Mouse (Mus musculus) midbrain, embryonic 15.5 days (tissue): ENCODE measurements at regions not wholly inside any gene's neighbourhood (a gene's known extent, or its start where the extent isn't known, plus 50 kb on each side); places are given as distances from the start of the nearest gene placed in this dataset.

ENCODE experiments used
- ATAC-seq: fragments of 200-750 bp; cut with Nextera tagmentation; replicated peaks from 2 replicates; pipeline ENCODE4 v1.8.0; 2017; ENCODE audit warnings: moderate TSS enrichment
- H3K27ac ChIP-seq: fragments of 300-500 bp; sonication (generic); 2 replicates; pipeline ENCODE4 v1.5.1; 2015; ENCODE audit warnings: mild to moderate bottlenecking, inconsistent platforms
- H3K27me3 ChIP-seq: fragments of 300-500 bp; sonication (generic); replicated peaks from 2 replicates; pipeline ENCODE4 v1.6.1; 2015; ENCODE audit warnings: inconsistent platforms
- H3K36me3 ChIP-seq: fragments of 300-500 bp; sonication (generic); replicated peaks from 2 replicates; pipeline ENCODE4 v1.6.1; 2015; ENCODE audit warnings: inconsistent platforms
- H3K4me1 ChIP-seq: fragments of 300-500 bp; sonication (generic); 2 replicates; pipeline ENCODE4 v1.6.1; 2015; ENCODE audit warnings: inconsistent platforms
- H3K4me2 ChIP-seq: fragments of 300-500 bp; sonication (generic); 2 replicates; pipeline ENCODE4 v1.6.1; 2015; ENCODE audit warnings: inconsistent platforms, mild to moderate bottlenecking, moderate library complexity
- H3K4me3 ChIP-seq: fragments of 300-500 bp; sonication (generic); 2 replicates; pipeline ENCODE4 v1.5.1; 2015; ENCODE audit warnings: mild to moderate bottlenecking, inconsistent platforms
- H3K9ac ChIP-seq: fragments of 300-500 bp; sonication (generic); 2 replicates; pipeline ENCODE4 v1.6.1; 2015; ENCODE audit warnings: mild to moderate bottlenecking, inconsistent platforms
- H3K9me3 ChIP-seq: fragments of 300-500 bp; sonication (generic); 2 replicates; pipeline ENCODE4 v1.6.1; 2016; ENCODE audit warnings: inconsistent platforms
- WGBS: fragments of 180-500 bp; shearing (Covaris S2); methylation state at CpG from one replicate; pipeline ENCODE4 v1.1.7; 2015; ENCODE audit warnings: mixed read lengths; 5-methylcytosine and 5-hydroxymethylcytosine counted together

DNA sequence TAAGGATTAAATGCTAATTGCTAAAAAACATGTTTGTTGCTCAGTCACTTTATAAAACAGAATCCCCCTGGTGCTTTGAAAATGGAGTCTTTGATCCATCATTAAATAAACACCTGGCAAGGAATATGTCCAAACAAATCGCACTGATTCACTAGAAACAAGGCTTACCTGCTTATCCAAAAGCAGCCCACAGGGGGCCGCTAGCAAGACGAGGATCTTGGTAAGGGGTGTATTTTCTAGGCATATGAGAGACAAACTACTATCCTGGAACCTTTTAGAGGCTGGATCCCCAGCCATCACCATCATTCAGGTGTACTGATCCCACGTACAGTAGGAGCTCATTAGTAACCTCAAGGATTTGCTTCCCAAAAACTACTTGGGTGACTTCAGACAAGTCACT, 201.2 kb downstream of the Gpam start:
- H3K9me3 ChIP-seq: no peaks in the 10 kb centered on the region
- H3K4me2 ChIP-seq: no peak overlapping the region
- H3K36me3 ChIP-seq: no peaks in the 10 kb centered on the region
- H3K9ac ChIP-seq: no peak overlapping the region
- no peak overlapping the region for H3K4me3 ChIP-seq
- no peak overlapping the region for H3K27ac ChIP-seq
- no peaks in the 10 kb centered on the region for H3K4me1 ChIP-seq
- ATAC-seq: no peak
- no peaks in the 10 kb centered on the region for H3K27me3 ChIP-seq
- WGBS: 71% methylated on average over 4 of the region's 4 CpGs

DNA sequence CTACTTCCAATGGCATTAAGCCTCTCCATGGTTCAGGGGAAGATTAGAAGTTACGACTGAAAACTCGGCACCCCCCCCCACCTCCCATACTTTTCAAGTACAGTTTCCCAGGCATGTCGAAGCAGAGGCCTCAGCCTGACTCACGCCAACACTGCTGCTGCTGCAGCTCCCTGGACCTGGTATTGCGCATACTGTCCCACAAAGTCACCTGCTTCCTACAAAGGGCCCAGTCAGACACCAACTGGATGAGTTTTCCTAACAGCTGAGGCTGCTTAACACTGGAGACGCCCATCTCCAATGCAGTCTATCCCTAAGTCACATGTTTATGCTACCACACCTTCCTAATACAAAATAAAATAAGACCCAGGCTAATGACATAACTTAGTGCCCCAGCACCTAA, 207.4 kb downstream of the Gpam start:
- no peak overlapping the region for H3K4me2 ChIP-seq
- no peaks in the 10 kb centered on the region for H3K4me1 ChIP-seq
- no peak overlapping the region for H3K9ac ChIP-seq
- H3K9me3 ChIP-seq: no peaks in the 10 kb centered on the region
- H3K36me3 ChIP-seq: no peaks in the 10 kb centered on the region
- ATAC-seq: no peak
- H3K27me3 ChIP-seq: no peaks in the 10 kb centered on the region
- H3K4me3 ChIP-seq: no peak overlapping the region
- WGBS: 79% methylated on average over 6 of the region's 6 CpGs
- no peak overlapping the region for H3K27ac ChIP-seq

DNA sequence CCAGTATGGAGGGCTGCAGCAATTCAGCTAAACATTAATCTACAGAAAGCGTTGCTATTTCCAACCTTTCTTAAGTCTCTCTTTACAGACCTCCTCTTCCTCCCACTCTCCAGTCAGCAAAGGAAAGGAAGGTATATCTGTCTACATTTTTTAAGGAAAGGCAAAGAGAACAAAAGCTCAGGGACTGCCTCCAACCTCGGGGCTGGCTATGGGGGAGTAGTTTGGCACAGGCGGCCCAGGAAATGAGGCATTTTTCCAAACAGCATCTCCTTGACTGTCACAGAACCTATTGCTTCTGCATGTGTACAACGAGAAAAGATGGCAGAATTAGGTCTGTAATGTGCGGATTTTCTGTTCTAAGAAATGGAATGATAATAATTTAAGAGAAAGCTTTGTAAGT, 233.4 kb downstream of the Gpam start:
- no peaks in the 10 kb centered on the region for H3K9me3 ChIP-seq
- no peaks in the 10 kb centered on the region for H3K4me1 ChIP-seq
- H3K36me3 ChIP-seq: no peaks in the 10 kb centered on the region
- WGBS: 80% methylated on average over 5 of the region's 5 CpGs
- ATAC-seq: no peak
- H3K4me3 ChIP-seq: no peak overlapping the region
- no peaks in the 10 kb centered on the region for H3K27me3 ChIP-seq
- no peak overlapping the region for H3K4me2 ChIP-seq
- H3K27ac ChIP-seq: no peak overlapping the region
- no peak overlapping the region for H3K9ac ChIP-seq

DNA sequence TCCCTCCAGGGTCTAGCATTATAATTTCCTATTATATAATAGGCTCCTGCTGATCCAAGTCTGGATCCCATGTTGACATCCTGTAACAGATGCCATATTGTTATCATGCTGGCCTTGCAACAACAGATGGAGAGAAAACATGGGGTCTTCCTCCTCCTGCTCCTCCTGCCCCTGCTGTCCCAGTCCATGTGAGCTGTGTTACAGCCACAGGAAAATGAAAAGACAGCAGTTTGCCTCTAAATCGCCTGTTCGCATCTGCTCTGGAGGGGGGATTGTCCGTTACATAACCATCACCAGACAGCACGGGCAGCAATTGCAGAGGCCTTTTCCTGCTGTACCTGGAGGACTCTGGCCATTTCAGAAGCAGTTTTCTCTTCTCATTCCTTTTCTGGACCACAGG, 260.0 kb downstream of the Gpam start:
- ATAC-seq: no peak
- H3K36me3 ChIP-seq: no peaks in the 10 kb centered on the region
- H3K4me3 ChIP-seq: no peak overlapping the region
- 78% methylated on average over 4 of the region's 4 CpGs for WGBS
- H3K27me3 ChIP-seq: no peaks in the 10 kb centered on the region
- no peak overlapping the region for H3K27ac ChIP-seq
- H3K9me3 ChIP-seq: no peaks in the 10 kb centered on the region
- no peak overlapping the region for H3K9ac ChIP-seq
- no peak overlapping the region for H3K4me2 ChIP-seq
- H3K4me1 ChIP-seq: no peaks in the 10 kb centered on the region

DNA sequence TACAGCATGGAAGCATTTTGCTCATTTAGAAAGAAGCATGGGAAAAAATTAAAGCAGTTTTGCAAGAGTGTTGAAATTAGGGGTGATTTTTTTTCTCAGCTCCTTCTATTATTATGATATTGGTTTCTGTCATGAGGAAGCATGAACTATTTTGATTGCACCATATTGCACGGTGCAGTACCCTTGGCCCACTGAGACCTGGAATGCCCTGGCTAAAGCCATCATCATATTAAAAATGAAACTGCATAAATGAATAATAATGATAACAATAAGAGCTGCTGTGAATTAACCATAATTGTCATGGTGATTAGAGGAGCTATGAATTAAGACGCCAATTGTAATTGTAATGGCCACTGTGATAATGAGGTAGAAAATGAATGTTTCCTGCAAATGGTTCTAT, 271.8 kb downstream of the Gpam start:
- no peak for ATAC-seq
- no peak overlapping the region for H3K4me2 ChIP-seq
- H3K36me3 ChIP-seq: no peaks in the 10 kb centered on the region
- no peak overlapping the region for H3K27ac ChIP-seq
- H3K9ac ChIP-seq: no peak overlapping the region
- 51% methylated on average over 2 of the region's 2 CpGs for WGBS
- no peaks in the 10 kb centered on the region for H3K9me3 ChIP-seq
- no peak overlapping the region for H3K4me3 ChIP-seq
- H3K27me3 ChIP-seq: no peaks in the 10 kb centered on the region
- no peaks in the 10 kb centered on the region for H3K4me1 ChIP-seq

DNA sequence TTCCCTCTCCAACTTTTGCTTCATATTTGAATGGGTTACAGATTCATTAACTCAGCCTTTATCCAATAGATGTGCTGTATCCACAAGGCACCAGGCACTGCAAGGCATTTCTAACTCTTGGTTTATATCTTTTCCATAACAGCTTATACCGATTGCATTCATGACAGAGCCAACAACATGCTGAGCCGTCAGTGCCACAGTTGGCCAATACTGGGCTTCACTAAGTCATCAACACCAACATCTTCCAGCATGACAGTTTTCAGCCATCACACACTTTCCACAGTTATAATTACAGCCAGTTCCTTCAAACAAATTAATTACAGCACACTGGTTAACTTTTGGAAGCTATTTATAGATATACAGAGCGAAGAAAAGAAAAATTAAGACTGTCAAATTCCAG, 288.8 kb downstream of the Gpam start:
- Histone ChIP-seq H3K4me2 (no peak overlapping the region), H3K9ac (no peak overlapping the region), H3K4me1 (no peaks in the 10 kb centered on the region), H3K36me3 (no peaks in the 10 kb centered on the region), H3K27me3 (no peaks in the 10 kb centered on the region), H3K4me3 (no peak overlapping the region), H3K9me3 (no peaks in the 10 kb centered on the region), H3K27ac (no peak overlapping the region)
- 88% methylated on average over 3 of the region's 3 CpGs for WGBS
- ATAC-seq: no peak

DNA sequence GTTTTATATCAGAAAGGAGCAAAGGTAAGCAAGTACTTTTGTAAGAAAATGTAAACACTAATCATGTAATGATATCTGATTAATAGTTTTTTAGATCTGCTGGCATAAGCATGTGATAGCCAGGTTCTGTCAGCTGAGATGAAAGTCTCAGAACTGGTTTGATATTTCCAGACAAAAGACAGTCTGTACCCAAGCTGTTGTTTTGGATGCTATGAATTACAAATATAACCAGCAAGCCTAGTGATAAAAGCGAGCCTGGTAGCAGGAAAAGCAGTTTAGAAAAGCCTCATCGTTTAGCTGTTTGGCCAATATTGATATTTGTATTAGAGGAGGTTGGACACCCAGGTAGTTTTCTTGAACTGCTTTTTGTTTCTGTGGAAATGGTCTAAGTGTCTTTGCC, 290.6 kb downstream of the Gpam start:
- no peak overlapping the region for H3K27ac ChIP-seq
- no peak overlapping the region for H3K4me3 ChIP-seq
- no peak for ATAC-seq
- H3K4me1 ChIP-seq: no peaks in the 10 kb centered on the region
- no peaks in the 10 kb centered on the region for H3K9me3 ChIP-seq
- H3K27me3 ChIP-seq: no peaks in the 10 kb centered on the region
- H3K9ac ChIP-seq: no peak overlapping the region
- 91% methylated on average over 2 of the region's 2 CpGs for WGBS
- no peaks in the 10 kb centered on the region for H3K36me3 ChIP-seq
- no peak overlapping the region for H3K4me2 ChIP-seq

DNA sequence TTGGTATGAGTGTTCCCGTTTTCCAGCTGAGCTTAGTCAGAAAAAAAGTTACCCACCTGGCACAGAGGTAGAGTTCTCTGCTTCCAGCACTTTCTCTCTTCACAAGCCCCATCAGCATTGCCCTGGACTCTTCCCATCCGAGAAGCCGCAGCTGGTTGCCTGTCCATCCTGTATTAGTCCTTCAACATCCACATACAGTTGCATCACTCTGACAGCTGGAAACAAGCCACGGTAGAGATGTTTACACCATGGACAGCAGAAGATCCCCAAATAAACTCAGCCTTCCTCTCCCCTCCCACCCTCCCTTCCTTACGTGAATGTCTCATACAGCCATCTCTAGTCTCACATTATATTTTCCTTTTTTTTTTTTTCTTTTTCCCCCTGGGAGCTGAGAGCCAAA, 304.9 kb downstream of the Gpam start:
- Histone ChIP-seq H3K27me3 (no peaks in the 10 kb centered on the region), H3K4me1 (no peaks in the 10 kb centered on the region), H3K4me3 (no peak overlapping the region), H3K36me3 (no peaks in the 10 kb centered on the region), H3K4me2 (no peak overlapping the region), H3K27ac (no peak overlapping the region), H3K9ac (no peak overlapping the region), H3K9me3 (no peaks in the 10 kb centered on the region)
- ATAC-seq: no peak
- 65% methylated on average over 5 of the region's 5 CpGs for WGBS

DNA sequence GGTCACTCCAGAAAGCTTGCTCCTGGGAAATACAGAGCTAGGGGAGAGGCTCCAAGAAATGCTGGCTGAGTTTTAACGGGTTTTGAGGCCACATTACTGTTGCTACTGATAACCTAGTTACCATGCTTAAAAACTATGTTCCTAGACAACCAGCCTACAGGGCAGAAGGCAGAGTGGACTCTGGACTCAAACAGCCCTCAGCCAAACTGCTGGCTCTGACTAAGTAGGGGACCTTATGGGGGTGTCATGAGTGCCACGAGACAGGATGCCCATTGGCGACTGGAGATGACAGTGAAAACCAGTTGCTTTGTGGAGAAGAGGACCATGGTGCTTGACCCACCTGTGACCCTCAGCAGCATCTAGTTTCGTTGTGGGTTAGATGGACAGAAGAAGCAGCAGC, 306.5 kb downstream of the Gpam start:
- no peak overlapping the region for H3K9ac ChIP-seq
- no peaks in the 10 kb centered on the region for H3K4me1 ChIP-seq
- WGBS: 85% methylated on average over 4 of the region's 4 CpGs
- H3K27ac ChIP-seq: no peak overlapping the region
- H3K27me3 ChIP-seq: no peaks in the 10 kb centered on the region
- no peak overlapping the region for H3K4me2 ChIP-seq
- H3K36me3 ChIP-seq: no peaks in the 10 kb centered on the region
- H3K4me3 ChIP-seq: no peak overlapping the region
- H3K9me3 ChIP-seq: no peaks in the 10 kb centered on the region
- no peak for ATAC-seq

DNA sequence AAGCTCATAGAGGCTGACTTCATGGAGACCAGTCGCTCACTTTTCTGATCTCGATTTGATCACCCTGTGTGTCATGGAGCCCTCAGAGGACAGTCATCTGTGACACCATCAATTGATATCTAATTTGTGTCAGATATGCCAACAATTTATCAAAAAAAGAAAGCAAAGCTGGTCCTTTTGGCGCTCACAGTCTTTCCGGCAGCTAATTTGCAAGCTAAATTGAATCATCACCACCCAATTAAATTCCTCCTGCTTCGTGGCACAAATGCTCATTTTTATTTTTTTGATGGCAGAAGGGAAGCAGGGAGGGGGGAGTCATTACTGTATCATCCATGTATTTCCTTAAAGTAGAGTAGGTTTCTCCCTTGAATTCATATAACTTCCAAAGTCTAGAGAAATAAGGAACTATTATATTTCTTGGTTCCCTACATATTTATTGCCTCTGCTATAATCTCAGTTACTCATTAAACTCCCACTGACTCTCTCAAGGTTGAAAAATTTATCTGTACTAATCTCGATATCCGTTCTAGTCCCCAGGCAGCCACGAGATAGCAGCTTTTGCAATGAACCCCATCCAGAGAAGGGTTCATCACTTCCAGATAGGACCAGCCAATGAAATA, 325.8 kb downstream of the Gpam start:
- no peaks in the 10 kb centered on the region for H3K9me3 ChIP-seq
- no peaks in the 10 kb centered on the region for H3K27me3 ChIP-seq
- 73% methylated on average over 8 of the region's 8 CpGs for WGBS
- no peak overlapping the region for H3K9ac ChIP-seq
- H3K4me2 ChIP-seq: no peak overlapping the region
- H3K4me3 ChIP-seq: no peak overlapping the region
- H3K27ac ChIP-seq: no peak overlapping the region
- no peak for ATAC-seq
- H3K4me1 ChIP-seq: no peaks in the 10 kb centered on the region
- no peaks in the 10 kb centered on the region for H3K36me3 ChIP-seq

DNA sequence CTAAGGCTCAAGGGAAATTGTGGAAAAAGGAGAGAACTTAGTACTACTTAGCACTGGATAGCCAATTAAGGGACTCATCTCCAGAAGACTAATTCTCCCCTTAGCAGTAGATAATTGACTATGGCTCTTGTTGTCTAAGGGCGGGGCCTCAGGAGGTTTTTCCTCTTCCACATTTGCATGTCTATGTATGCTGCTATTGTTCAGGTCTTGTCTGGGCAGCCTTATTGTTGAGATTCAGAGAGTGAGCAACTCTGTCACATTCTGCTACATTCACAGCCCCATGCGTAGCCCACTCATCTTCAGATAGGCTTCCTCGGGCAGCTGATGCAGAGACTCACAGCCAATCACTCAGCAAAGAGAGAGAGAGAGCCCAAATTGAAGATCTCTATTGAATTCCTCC, 339.9 kb downstream of the Gpam start:
- no peaks in the 10 kb centered on the region for H3K36me3 ChIP-seq
- no peak overlapping the region for H3K9ac ChIP-seq
- no peaks in the 10 kb centered on the region for H3K27me3 ChIP-seq
- ATAC-seq: no peak
- H3K9me3 ChIP-seq: no peaks in the 10 kb centered on the region
- no peaks in the 10 kb centered on the region for H3K4me1 ChIP-seq
- no peak overlapping the region for H3K27ac ChIP-seq
- H3K4me3 ChIP-seq: no peak overlapping the region
- WGBS: 61% methylated on average over 3 of the region's 3 CpGs
- no peak overlapping the region for H3K4me2 ChIP-seq

DNA sequence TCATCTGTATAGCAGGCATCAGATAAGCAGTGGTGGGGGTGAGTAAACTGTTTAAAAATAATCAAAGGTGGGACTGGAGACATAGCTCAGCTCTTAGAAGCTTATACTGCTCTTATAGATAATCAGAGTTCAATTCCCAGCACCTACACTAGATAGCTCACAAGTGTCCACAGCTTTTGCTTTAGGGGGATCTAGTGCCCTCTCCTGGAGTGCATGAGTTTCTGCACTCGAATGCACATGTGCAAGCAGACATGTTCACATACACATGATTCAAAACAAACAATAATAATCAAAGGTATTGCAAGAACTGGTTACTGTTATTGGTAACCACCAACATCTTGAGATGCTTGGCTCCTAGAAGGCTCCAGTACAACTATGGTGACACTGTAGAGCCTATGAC, 343.3 kb downstream of the Gpam start:
- 77% methylated on average over 1 of the region's 1 CpGs for WGBS
- Histone ChIP-seq H3K36me3 (no peaks in the 10 kb centered on the region), H3K4me2 (no peak overlapping the region), H3K9ac (no peak overlapping the region), H3K27ac (no peak overlapping the region), H3K9me3 (no peaks in the 10 kb centered on the region), H3K4me3 (no peak overlapping the region), H3K4me1 (no peaks in the 10 kb centered on the region), H3K27me3 (no peaks in the 10 kb centered on the region)
- no peak for ATAC-seq

DNA sequence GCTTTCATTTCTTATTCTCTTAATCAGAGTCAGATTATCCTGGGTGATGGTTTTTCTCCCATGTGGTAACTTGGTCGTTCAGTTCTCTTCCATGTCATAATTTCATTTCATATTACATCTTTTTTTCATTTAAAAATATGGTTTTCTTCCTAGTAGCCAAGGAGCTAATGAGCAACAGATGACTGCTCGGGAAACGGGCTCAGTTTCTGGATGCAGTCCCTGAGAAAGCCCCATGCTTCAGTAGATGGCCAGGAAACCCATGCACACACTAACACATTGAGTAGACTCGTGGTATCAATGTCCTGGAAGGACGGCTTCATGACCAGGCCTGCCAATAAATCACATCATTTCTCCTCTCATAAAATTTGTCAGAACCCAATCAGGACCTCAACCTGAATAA, 369.3 kb downstream of the Gpam start:
- peaks cover 9% of the 10 kb centered on the region; the same call in 1 of the 2 replicates for H3K4me1 ChIP-seq
- no peak overlapping the region for H3K27ac ChIP-seq
- H3K9me3 ChIP-seq: no peaks in the 10 kb centered on the region
- 86% methylated on average over 5 of the region's 5 CpGs for WGBS
- H3K36me3 ChIP-seq: no peaks in the 10 kb centered on the region
- H3K27me3 ChIP-seq: no peaks in the 10 kb centered on the region
- no peak for ATAC-seq
- no peak overlapping the region for H3K4me3 ChIP-seq
- no peak overlapping the region for H3K9ac ChIP-seq
- H3K4me2 ChIP-seq: no peak overlapping the region
